Mouse (Mus musculus): Measurements from ENCODE around the gene Gabpb2. TPM values are rescaled to one million over a fixed set of nuclear protein-coding genes. Genes with fewer than 3 reads are reported as not detected.

The Gabpb2 gene
- polyA plus RNA-seq, 1 experiment from 2014 or later = 14.7 TPM

DNA sequence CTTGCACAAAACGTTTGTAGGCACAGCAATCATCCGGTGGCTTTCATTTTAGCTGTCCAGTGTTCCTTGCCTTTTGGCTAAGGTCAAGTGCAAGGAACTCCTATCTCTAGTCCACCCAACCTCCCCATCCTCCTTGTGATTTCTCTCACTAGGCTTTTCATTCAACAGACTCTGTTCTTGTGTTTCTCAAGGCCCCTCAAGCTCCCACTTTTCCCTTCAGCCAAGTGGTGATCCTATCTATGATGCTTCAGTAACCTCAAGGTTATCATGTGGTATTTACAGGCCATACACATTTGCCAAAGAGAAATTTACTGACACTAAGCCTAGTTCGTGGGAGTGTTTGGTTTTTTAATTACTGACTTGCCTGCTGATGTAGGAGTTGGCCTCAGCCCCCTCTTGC, 37.8 kb downstream of the Gabpb2 start:
- no peak overlapping the region for H3K9ac ChIP-seq
- WGBS = 74% methylated on average over 3 of the region's 3 CpGs
- H3K36me3 ChIP-seq = peaks cover 14% of the 10 kb centered on the region
- H3K4me3 ChIP-seq = no peak overlapping the region
- H3K27ac ChIP-seq = no peak overlapping the region
- no peak for ATAC-seq (ENCODE audit: insufficient number of reproducible peaks, insufficient read depth, low FRiP score, low TSS enrichment)
- no peaks in the 10 kb centered on the region for H3K4me1 ChIP-seq
- no peaks in the 10 kb centered on the region for H3K9me3 ChIP-seq
- H3K4me2 ChIP-seq (replicated peaks) = no peak overlapping the region
- H3K27me3 ChIP-seq = no peaks in the 10 kb centered on the region

DNA sequence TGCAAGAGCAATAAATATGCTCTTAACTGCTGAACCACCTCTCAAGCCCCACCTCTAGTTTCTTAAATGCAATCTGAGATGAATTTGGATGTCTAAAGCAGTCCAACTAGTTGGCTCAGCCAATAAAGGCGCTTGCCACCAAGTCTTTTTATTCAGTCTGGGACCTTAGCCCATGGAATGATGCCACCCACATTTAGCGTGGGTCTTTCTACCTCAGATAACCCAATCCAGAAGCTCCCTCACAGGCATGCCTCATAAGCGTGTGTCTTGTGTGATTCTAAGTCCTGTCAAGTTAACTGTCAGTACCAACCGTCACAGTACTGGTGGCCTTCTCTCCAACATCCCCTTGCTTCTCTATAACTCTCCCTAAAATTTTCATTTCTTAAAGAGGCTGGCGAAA, 38.8 kb downstream of the Gabpb2 start:
- no peak for ATAC-seq (ENCODE audit: insufficient number of reproducible peaks, insufficient read depth, low FRiP score, low TSS enrichment)
- Histone ChIP-seq H3K9me3 (no peaks in the 10 kb centered on the region), H3K4me3 (no peak overlapping the region), H3K4me1 (peaks cover 3% of the 10 kb centered on the region; the same call in 1 of the 2 replicates), H3K27me3 (peaks cover 2% of the 10 kb centered on the region), H3K27ac (no peak overlapping the region), H3K36me3 (peaks cover 6% of the 10 kb centered on the region), H3K4me2 (replicated peaks) (no peak overlapping the region), H3K9ac (no peak overlapping the region)
- WGBS = 84% methylated on average over 5 of the region's 5 CpGs

DNA sequence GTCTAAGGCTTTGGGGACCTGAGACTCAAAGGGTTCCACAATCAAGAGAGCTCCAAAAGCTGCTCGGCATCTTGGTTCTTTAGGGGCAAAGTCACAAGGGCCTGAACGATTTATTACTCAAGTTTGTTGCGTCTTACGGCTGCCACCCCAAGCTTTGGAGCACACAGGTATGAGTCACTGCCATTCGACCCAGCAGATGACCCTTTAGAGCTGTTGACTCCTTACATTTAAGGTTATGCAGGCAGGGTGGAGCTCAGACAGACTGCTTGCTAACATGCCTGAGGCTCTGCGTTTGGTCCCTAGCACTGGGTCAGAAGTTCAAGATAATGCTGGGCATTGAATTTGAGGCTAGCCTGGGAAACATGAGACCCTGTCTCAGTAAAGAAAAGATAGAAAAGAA, 40.1 kb downstream of the Gabpb2 start:
- WGBS = 73% methylated on average over 6 of the region's 6 CpGs
- no peak overlapping the region for H3K9ac ChIP-seq
- H3K27me3 ChIP-seq = peaks cover 16% of the 10 kb centered on the region
- H3K9me3 ChIP-seq = no peaks in the 10 kb centered on the region
- ATAC-seq (ENCODE audit: insufficient number of reproducible peaks, insufficient read depth, low FRiP score, low TSS enrichment) = no peak
- no peak overlapping the region for H3K4me3 ChIP-seq
- peaks cover 16% of the 10 kb centered on the region for H3K4me1 ChIP-seq
- no peak overlapping the region for H3K27ac ChIP-seq
- peaks cover 11% of the 10 kb centered on the region for H3K36me3 ChIP-seq
- H3K4me2 ChIP-seq (replicated peaks) = no peak overlapping the region

DNA sequence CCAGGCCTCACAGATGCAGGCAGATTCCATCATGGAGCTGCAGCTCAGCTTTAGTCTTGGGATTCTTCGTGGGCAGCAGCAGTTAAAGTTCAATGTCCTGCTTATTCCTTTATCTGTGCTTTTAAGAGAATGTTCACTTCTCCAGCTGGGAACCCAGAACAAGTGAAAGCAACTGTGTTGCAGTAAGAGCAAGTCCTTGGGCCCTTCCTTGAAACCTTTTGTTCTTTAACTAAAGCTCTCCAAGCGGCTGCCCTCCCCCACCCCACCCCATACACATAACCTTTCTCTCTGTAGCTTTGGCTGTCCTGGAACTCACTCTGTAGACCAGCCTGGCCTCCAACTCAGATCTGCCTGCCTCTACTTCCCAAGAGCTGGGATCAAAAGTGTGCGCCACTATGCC, 41.2 kb downstream of the Gabpb2 start:
- 61% methylated on average over 3 of the region's 3 CpGs for WGBS
- no peak for ATAC-seq (ENCODE audit: insufficient number of reproducible peaks, insufficient read depth, low FRiP score, low TSS enrichment)
- Histone ChIP-seq H3K27ac (no peak overlapping the region), H3K36me3 (peaks cover 22% of the 10 kb centered on the region), H3K4me2 (replicated peaks) (no peak overlapping the region), H3K4me1 (peaks cover 16% of the 10 kb centered on the region), H3K27me3 (peaks cover 27% of the 10 kb centered on the region), H3K9me3 (no peaks in the 10 kb centered on the region), H3K9ac (no peak overlapping the region), H3K4me3 (no peak overlapping the region)

DNA sequence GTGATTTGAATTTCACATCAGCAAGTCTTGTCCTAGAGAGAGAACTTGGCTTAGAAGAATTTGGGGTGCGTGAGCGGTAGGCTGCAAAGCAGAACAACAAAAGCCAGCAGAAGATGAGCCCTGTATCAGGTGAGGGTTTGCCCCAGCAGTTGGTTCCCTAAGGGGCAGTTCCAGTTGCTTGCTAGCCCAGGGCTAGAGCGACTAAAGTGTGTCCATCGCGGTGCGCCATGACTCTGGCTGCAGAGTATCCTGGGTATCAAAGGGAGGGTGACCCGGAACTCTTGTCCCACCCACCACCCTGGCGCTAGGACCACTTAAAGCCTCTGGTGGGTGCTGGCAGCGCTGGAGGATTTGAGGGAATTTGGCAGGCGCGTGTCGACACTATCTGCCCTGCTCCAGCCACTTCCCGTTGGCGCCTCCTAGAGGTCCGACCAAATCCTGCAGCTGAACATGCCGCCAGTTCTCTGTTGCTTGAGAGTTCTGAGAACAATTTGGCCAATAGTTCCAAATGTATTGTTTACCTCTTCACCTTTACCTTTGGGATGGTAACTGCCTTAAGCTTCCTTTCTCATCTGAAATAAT, 43.6 kb downstream of the Gabpb2 start:
- Histone ChIP-seq H3K36me3 (peaks cover 46% of the 10 kb centered on the region), H3K4me1 (peaks cover 16% of the 10 kb centered on the region), H3K9me3 (no peaks in the 10 kb centered on the region), H3K27ac (no peak overlapping the region), H3K4me2 (replicated peaks) (peak overlapping the region; percentile 41; the same call in 1 of the 2 replicates), H3K27me3 (peaks cover 51% of the 10 kb centered on the region), H3K4me3 (no peak overlapping the region), H3K9ac (no peak overlapping the region)
- ATAC-seq (ENCODE audit: insufficient number of reproducible peaks, insufficient read depth, low FRiP score, low TSS enrichment) = peak; percentile 49; the same call in 1 of the 2 replicates
- WGBS = 3% methylated on average over 16 of the region's 16 CpGs

DNA sequence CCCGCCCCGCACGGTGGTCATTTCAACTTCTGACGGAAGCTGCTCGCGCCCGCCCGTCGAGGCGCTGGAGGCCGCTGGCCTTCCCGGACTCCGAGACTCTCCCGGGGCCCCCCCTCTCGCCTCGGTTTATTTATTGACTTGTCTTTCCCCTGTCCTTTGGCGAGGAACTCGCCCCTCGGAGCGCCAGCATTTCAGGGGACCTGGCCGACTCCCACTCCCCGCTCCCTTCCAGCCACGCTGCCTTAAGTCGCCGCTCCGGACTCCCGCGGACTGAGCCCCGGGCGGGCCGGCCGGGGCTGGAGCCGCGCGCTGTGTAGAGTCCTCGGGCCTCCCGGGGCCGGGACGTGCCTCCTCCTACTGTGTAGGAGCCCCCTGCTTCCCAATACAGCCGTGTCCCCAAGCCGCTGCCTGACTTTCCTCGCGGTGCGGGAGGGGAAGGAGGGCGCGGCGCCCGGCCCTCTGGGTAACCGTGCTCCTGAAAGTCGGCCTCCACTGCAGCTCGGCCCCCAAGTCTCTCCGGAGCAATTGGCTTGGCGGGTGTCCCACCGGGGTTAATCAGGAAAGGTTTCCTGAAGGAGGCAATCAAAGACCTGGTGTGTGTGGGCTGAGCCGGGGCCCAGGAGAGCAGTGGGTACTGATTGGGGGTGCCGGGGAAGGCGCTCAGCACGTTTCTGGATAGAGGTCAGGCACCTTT, 44.3 kb downstream of the Gabpb2 start:
- Histone ChIP-seq H3K4me1 (peaks cover 16% of the 10 kb centered on the region), H3K9ac (peak overlapping the region; percentile 28), H3K4me2 (replicated peaks) (peak overlapping the region; percentile 41), H3K27ac (no peak overlapping the region), H3K4me3 (peak overlapping the region; percentile 22; the same call in 1 of the 2 replicates), H3K36me3 (peaks cover 53% of the 10 kb centered on the region), H3K9me3 (no peaks in the 10 kb centered on the region), H3K27me3 (peaks cover 52% of the 10 kb centered on the region)
- WGBS = 8% methylated on average over 58 of the region's 58 CpGs
- peak; percentile 31 for ATAC-seq (ENCODE audit: insufficient number of reproducible peaks, insufficient read depth, low FRiP score, low TSS enrichment)

DNA sequence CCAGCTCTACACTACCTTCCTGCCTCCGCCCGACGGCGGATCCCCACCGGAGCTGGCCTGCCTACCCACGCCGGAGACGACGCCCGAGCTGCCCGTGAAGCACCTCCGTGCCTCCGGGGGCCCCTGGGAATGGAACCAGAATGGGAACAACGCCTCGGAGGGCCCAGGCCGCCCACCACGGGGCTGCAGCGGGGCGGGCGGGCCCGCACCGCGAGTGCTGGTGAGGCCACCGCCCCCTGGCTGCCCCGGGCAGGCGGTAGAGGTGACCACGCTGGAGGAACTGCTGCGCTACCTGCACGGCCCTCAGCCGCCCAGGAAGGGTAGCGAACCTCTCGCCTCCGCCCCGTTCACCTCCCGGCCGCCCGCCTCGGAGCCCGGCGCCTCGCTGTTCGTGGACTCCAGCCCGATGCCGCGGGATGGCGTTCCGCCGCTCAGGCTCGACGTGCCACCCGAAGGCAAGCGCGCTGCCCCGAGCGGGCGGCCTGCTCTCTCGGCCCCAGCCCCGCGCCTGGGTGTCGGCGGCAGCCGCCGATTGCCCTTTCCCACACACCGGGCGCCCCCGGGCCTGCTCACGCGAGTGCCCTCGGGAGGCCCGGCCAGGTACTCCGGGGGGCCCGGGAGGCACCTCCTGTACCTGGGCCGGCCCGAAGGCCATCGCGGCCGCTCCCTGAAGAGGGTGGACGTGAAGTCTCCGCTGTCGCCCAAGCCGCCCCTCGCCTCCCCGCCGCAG, 45.0 kb downstream of the Gabpb2 start:
- Histone ChIP-seq H3K9ac (0 out of 2 replicates have a peak overlapping the region, but pooled peaks have one; percentile 28), H3K27ac (no peak overlapping the region), H3K4me2 (replicated peaks) (peak overlapping the region; percentile 41), H3K4me3 (peak overlapping the region; percentile 22; the same call in 1 of the 2 replicates), H3K27me3 (peaks cover 52% of the 10 kb centered on the region), H3K36me3 (peaks cover 60% of the 10 kb centered on the region), H3K4me1 (peaks cover 16% of the 10 kb centered on the region), H3K9me3 (no peaks in the 10 kb centered on the region)
- 19% methylated on average over 82 of the region's 84 CpGs for WGBS
- no peak for ATAC-seq (ENCODE audit: insufficient number of reproducible peaks, insufficient read depth, low FRiP score, low TSS enrichment)

DNA sequence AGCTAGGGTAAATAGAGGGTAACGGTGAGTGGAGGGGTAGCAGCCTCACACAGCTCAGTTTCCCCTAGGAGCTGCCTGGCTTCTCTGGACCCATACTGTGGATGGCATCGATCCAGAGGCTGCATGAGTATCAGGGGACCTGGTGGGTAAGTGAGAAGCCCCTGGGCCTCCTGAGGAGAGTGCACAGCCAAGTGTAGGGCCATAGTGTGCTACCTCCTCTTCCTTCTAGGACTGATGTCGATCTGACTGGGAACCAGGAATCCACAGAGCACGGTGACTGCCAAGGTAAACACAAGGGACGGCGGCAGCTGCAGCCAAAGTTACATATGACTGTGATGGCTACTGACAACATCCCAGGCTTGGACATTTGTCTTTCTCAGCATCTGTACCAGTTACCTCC, 46.6 kb downstream of the Gabpb2 start:
- no peak overlapping the region for H3K4me2 ChIP-seq (replicated peaks)
- H3K27ac ChIP-seq = no peak overlapping the region
- no peak overlapping the region for H3K9ac ChIP-seq
- 86% methylated on average over 6 of the region's 6 CpGs for WGBS
- no peaks in the 10 kb centered on the region for H3K9me3 ChIP-seq
- ATAC-seq (ENCODE audit: insufficient number of reproducible peaks, insufficient read depth, low FRiP score, low TSS enrichment) = no peak
- peaks cover 76% of the 10 kb centered on the region for H3K36me3 ChIP-seq
- no peak overlapping the region for H3K4me3 ChIP-seq
- H3K27me3 ChIP-seq = peaks cover 52% of the 10 kb centered on the region
- peaks cover 16% of the 10 kb centered on the region for H3K4me1 ChIP-seq

DNA sequence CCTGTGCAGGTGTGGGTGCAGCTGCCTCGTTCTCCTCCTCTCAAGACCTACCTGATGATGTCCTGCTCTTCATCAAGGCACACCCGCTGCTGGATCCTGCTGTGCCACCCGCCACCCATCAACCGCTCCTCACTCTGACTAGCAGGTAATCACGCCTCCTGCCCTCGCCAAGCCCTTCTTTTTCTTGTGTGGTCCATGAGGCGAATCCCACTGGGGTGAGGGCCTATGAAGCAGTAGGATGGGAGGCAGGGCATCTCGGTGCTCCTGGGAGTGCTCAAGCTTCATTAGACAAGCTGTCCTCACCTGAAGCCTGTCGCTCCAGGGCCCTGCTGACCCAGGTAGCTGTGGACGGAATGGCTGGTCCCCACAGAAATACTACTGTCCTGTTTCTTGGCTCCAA, 47.7 kb downstream of the Gabpb2 start:
- Histone ChIP-seq H3K36me3 (peaks cover 87% of the 10 kb centered on the region), H3K9ac (no peak overlapping the region), H3K27me3 (peaks cover 52% of the 10 kb centered on the region), H3K9me3 (no peaks in the 10 kb centered on the region), H3K4me3 (no peak overlapping the region), H3K4me1 (peaks cover 16% of the 10 kb centered on the region), H3K4me2 (replicated peaks) (no peak overlapping the region), H3K27ac (no peak overlapping the region)
- 87% methylated on average over 10 of the region's 10 CpGs for WGBS
- no peak for ATAC-seq (ENCODE audit: insufficient number of reproducible peaks, insufficient read depth, low FRiP score, low TSS enrichment)

DNA sequence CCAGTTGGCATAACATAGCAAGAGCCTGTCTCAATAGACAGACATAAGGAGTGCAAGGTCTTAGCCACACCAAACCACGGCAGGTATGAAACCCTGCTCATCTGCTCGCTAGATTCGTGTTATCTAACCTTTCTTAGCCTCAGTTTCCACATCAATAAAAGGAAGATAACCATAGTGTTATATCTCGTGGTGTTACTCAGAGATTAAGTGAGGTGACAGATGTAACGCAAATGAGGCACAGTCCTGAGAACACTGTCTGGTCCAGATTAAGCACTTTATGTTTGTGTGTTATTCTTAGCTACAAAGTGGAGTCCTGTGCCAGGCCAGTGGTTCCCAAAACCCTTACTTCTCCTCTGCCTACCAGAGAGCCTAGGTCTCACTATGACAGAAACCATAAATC, 52.9 kb downstream of the Gabpb2 start:
- WGBS = 82% methylated on average over 5 of the region's 5 CpGs
- Histone ChIP-seq H3K4me2 (replicated peaks) (no peak overlapping the region), H3K4me3 (no peak overlapping the region), H3K36me3 (peaks cover 60% of the 10 kb centered on the region), H3K27ac (no peak overlapping the region), H3K4me1 (peaks cover 26% of the 10 kb centered on the region), H3K9me3 (no peaks in the 10 kb centered on the region), H3K27me3 (peaks cover 8% of the 10 kb centered on the region), H3K9ac (no peak overlapping the region)
- no peak for ATAC-seq (ENCODE audit: insufficient number of reproducible peaks, insufficient read depth, low FRiP score, low TSS enrichment)

DNA sequence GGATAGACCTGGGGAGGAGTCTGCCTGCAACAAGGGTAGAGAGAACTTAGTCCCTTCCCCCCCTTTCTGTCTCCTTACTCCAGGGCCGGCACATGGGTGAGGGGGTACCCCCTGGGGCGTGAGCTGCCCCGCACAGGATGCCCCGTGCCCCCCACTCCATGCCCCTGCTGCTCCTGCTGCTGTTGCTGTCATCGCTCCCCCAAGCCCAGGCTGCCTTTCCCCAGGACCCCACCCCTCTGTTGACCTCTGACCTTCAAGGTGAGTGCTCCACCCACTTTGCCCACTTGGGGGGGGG, 53.5 kb downstream of the Gabpb2 start:
- H3K4me2 ChIP-seq (replicated peaks) = no peak overlapping the region
- peaks cover 2% of the 10 kb centered on the region; the same call in 1 of the 2 replicates for H3K27me3 ChIP-seq
- H3K4me3 ChIP-seq = no peak overlapping the region
- no peak for ATAC-seq (ENCODE audit: insufficient number of reproducible peaks, insufficient read depth, low FRiP score, low TSS enrichment)
- peaks cover 53% of the 10 kb centered on the region for H3K36me3 ChIP-seq
- H3K27ac ChIP-seq = no peak overlapping the region
- H3K9ac ChIP-seq = no peak overlapping the region
- peaks cover 26% of the 10 kb centered on the region for H3K4me1 ChIP-seq
- WGBS = 78% methylated on average over 5 of the region's 5 CpGs
- no peaks in the 10 kb centered on the region for H3K9me3 ChIP-seq
